Mouse (Mus musculus): ENCODE results near the gene Hist1h3i. TPM values are rescaled to one million over a fixed set of nuclear protein-coding genes. Genes with fewer than 3 reads are reported as not detected.
"Not testable (repeated sequence)": the region's sequence is repeated elsewhere in the genome, so short reads cannot be mapped to it uniquely, and the experiment has no call there.

The Hist1h3i gene
- polyA plus RNA-seq (2014; fragmentation: Nextera tagmentation; extraction: Ambion mirVana) = 232 and 252 TPM in 2 replicates

DNA sequence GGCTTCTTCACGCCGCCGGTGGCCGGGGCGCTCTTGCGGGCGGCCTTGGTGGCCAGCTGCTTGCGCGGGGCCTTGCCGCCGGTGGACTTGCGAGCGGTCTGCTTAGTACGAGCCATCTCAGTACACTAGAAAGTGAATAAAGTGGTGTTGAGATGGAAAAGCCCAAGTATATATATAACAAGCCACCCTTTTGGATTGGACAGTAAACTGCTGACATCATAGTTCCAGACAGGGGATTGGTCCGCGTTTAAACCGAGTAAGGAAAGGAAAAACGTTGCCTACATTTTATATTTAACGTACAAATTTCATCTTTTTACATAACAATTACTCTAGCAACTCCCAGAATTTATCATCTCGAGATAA, at the start of gene Hist1h3i:
Hist1h3i (minus strand) TSS at position 116 of the 363 bp plus-strand sequence.
- WGBS = under 1% methylated on average over 13 of the region's 20 CpGs
- Histone ChIP-seq H3K4me2 (replicated peaks; ENCODE audit: low read depth, low read length) (peak within 1 kb of the TSS; percentile 65), H3K9ac (ENCODE audit: low read depth, low read length) (peak within 1 kb of the TSS; percentile 64), H3K27me3 (ENCODE audit: control insufficient read depth, insufficient read depth, low read length) (no peaks in the 10 kb centered on the region), H3K4me1 (replicated peaks; ENCODE audit: control insufficient read depth, insufficient read depth, low read length) (0 out of 2 replicates have a peak, but pooled peaks cover 5% of the 10 kb centered on the region), H3K4me3 (ENCODE audit: low read depth, low read length) (peak within 1 kb of the TSS; percentile 35), H3K9me3 (ENCODE audit: control insufficient read depth, low read length) (no peaks in the 10 kb centered on the region), H3K27ac (ENCODE audit: low read depth, low read length) (peak within 1 kb of the TSS; percentile 77), H3K36me3 (ENCODE audit: control insufficient read depth, insufficient read depth, low read length) (no peaks in the 10 kb centered on the region)
- ATAC-seq (ENCODE audit: low FRiP score) = peak; percentile 69
- peak; percentile 76 for DNase-seq (ENCODE audit: low spot score)

DNA sequence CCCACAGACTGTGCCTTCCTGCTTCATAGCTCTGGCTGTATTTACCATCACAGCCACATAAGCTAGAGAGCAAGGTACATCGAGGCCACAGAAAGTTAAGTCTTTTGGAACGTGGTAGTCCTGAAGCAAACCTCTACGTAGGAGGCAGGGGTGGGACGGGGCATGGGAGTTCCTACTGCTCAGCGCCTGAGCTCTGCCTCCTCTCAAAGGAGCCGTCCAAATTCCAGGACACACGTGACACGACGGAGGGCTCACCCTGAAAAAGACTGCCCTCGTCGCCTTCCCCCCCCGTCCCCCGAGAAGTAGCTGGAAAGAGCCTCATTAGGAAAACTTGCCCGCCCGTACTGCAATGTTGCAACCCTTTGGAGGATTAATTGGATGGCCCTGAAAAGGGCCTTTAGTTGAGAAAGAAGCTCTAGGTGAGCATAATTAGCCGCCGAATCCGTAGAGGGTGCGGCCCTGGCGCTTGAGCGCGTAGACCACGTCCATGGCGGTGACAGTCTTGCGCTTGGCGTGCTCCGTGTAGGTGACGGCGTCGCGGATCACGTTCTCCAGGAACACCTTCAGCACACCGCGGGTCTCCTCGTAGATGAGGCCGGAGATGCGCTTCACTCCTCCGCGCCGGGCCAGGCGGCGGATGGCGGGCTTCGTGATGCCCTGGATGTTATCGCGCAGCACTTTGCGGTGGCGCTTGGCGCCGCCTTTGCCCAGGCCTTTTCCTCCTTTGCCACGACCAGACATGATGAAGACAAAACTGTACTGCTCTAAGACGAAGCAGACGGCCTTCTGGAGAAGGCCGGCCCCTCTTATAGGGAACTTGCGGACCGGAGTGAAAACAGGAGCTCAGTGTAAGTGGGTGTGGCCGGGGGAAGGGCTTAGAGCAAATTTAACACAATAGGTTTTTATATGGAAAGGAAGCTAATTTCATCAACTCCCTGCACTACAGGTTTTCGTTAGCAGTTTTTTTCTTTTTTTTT, 48.5 kb upstream of the Hist1h3i start, which contains the start of gene Hist1h4n:
Hist1h4n (minus strand) TSS at position 779 of the 977 bp plus-strand sequence.
- not testable (repeated sequence) for H3K4me1 ChIP-seq (replicated peaks; ENCODE audit: control insufficient read depth, insufficient read depth, low read length); H3K27ac ChIP-seq (ENCODE audit: low read depth, low read length); DNase-seq (ENCODE audit: low spot score); H3K36me3 ChIP-seq (ENCODE audit: control insufficient read depth, insufficient read depth, low read length); H3K9ac ChIP-seq (ENCODE audit: low read depth, low read length); H3K27me3 ChIP-seq (ENCODE audit: control insufficient read depth, insufficient read depth, low read length); H3K9me3 ChIP-seq (ENCODE audit: control insufficient read depth, low read length)
- 0 out of 2 replicates have a peak within 1 kb of the TSS, but pooled peaks have one; percentile 12 for H3K4me3 ChIP-seq (ENCODE audit: low read depth, low read length)
- ATAC-seq (ENCODE audit: low FRiP score) = peak; percentile 86
- WGBS = 0% methylated on average over 18 of the region's 58 CpGs
- peak within 1 kb of the TSS; percentile 7; the same call in 1 of the 2 replicates for H3K4me2 ChIP-seq (replicated peaks; ENCODE audit: low read depth, low read length)

DNA sequence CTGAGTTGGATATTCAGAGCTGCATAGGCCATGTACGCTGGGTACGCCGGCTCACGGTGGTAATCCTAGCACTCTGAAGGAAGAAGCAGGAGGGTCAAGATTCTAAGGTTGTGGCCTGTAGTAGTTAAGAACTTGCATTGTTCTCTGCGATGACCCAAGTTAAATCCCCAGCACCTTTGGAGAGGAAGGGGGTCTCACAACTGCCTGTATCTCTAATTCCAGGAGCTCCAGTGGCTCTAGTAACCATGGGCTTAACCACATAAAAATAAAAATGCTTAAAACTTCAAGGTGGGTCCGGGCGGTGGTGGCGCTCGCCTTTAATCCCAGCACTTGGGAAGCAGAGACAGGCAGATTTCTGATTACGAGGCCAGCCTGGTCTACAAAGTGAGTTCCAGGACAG, 47.2 kb upstream of the Hist1h3i start:
- no peak overlapping the region for H3K4me2 ChIP-seq (replicated peaks; ENCODE audit: low read depth, low read length)
- no peak overlapping the region for H3K4me3 ChIP-seq (ENCODE audit: low read depth, low read length)
- DNase-seq (ENCODE audit: low spot score) = no peak
- ATAC-seq (ENCODE audit: low FRiP score) = no peak
- H3K9me3 ChIP-seq (ENCODE audit: control insufficient read depth, low read length) = no peaks in the 10 kb centered on the region
- no peak overlapping the region for H3K9ac ChIP-seq (ENCODE audit: low read depth, low read length)
- no peaks in the 10 kb centered on the region for H3K4me1 ChIP-seq (replicated peaks; ENCODE audit: control insufficient read depth, insufficient read depth, low read length)
- H3K27me3 ChIP-seq (ENCODE audit: control insufficient read depth, insufficient read depth, low read length) = no peaks in the 10 kb centered on the region
- no peaks in the 10 kb centered on the region for H3K36me3 ChIP-seq (ENCODE audit: control insufficient read depth, insufficient read depth, low read length)
- no peak overlapping the region for H3K27ac ChIP-seq (ENCODE audit: low read depth, low read length)
- WGBS = 87% methylated on average over 10 of the region's 10 CpGs

DNA sequence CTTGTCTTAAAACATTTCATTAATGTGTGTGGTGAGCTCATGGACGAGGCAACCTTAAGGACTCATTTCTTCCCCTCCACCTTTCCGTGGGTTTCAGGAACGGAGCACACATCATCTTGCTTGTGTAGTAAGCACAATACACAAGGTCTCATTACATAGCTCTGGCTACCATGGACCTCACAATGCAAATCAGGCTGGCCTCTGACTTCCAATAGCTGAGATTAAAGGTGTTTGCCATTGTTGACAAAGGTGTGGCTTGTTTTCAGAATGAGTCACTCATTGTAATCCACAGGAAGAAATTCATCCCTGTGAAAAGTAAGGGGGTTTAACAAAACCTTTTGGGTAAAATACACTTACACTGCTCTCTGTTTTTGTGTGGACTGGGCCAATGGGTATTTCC, 45.3 kb upstream of the Hist1h3i start:
- DNase-seq (ENCODE audit: low spot score) = no peak
- no peaks in the 10 kb centered on the region for H3K27me3 ChIP-seq (ENCODE audit: control insufficient read depth, insufficient read depth, low read length)
- 94% methylated on average over 3 of the region's 3 CpGs for WGBS
- no peak overlapping the region for H3K4me2 ChIP-seq (replicated peaks; ENCODE audit: low read depth, low read length)
- no peak for ATAC-seq (ENCODE audit: low FRiP score)
- no peaks in the 10 kb centered on the region for H3K4me1 ChIP-seq (replicated peaks; ENCODE audit: control insufficient read depth, insufficient read depth, low read length)
- no peaks in the 10 kb centered on the region for H3K9me3 ChIP-seq (ENCODE audit: control insufficient read depth, low read length)
- no peak overlapping the region for H3K27ac ChIP-seq (ENCODE audit: low read depth, low read length)
- no peaks in the 10 kb centered on the region for H3K36me3 ChIP-seq (ENCODE audit: control insufficient read depth, insufficient read depth, low read length)
- no peak overlapping the region for H3K4me3 ChIP-seq (ENCODE audit: low read depth, low read length)
- no peak overlapping the region for H3K9ac ChIP-seq (ENCODE audit: low read depth, low read length)

DNA sequence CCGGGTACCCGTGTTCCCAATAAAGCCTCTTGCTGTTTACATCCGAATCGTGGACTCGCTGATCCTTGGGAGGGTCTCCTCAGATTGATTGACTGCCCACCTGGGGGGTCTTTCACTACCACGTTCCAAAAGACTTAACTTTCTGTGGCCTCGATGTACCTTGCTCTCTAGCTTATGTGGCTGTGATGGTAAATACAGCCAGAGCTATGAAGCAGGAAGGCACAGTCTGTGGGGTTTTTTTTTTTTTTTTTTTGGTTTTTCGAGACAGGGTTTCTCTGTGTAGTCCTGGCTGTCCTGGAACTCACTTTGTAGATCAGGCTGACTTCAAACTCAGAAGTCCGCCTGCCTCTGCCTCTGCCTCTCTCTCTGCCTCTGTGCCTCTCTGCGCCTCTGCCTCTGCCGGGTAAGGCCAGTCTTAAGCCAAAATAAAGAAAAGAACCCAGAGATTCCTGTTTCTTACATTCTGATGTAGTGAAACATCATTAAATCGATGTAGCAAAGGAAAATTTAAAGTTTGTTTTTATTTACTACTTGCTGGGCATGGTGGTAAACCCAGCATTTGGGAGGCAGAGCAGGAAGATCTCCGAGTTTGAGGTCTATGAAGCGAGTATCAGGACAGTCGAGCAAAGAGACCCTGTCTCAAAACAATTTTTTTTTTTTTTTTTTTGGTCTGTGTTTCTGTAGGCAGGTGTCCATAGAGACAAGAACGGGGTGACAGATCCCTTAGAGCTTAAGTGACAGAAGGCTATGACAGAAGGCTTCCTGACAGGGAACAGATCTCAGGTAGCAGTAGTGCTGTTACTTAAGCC, 37.1 kb upstream of the Hist1h3i start:
- not testable (repeated sequence) for H3K36me3 ChIP-seq (ENCODE audit: control insufficient read depth, insufficient read depth, low read length); DNase-seq (ENCODE audit: low spot score); H3K9me3 ChIP-seq (ENCODE audit: control insufficient read depth, low read length); H3K4me3 ChIP-seq (ENCODE audit: low read depth, low read length); H3K4me2 ChIP-seq (replicated peaks; ENCODE audit: low read depth, low read length); ATAC-seq (ENCODE audit: low FRiP score); H3K27me3 ChIP-seq (ENCODE audit: control insufficient read depth, insufficient read depth, low read length); H3K9ac ChIP-seq (ENCODE audit: low read depth, low read length); H3K4me1 ChIP-seq (replicated peaks; ENCODE audit: control insufficient read depth, insufficient read depth, low read length); H3K27ac ChIP-seq (ENCODE audit: low read depth, low read length)
- 76% methylated on average over 6 of the region's 16 CpGs for WGBS

DNA sequence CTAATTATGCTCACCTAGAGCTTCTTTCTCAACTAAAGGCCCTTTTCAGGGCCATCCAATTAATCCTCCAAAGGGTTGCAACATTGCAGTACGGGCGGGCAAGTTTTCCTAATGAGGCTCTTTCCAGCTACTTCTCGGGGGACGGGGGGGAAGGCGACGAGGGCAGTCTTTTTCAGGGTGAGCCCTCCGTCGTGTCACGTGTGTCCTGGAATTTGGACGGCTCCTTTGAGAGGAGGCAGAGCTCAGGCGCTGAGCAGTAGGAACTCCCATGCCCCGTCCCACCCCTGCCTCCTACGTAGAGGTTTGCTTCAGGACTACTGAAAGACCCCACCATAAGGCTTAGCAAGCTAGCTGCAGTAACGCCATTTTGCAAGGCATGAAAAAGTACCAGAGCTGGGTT, 28.9 kb upstream of the Hist1h3i start:
- not testable (repeated sequence) for H3K27ac ChIP-seq (ENCODE audit: low read depth, low read length); H3K4me3 ChIP-seq (ENCODE audit: low read depth, low read length); H3K9me3 ChIP-seq (ENCODE audit: control insufficient read depth, low read length); H3K36me3 ChIP-seq (ENCODE audit: control insufficient read depth, insufficient read depth, low read length); H3K27me3 ChIP-seq (ENCODE audit: control insufficient read depth, insufficient read depth, low read length); DNase-seq (ENCODE audit: low spot score); H3K9ac ChIP-seq (ENCODE audit: low read depth, low read length); H3K4me1 ChIP-seq (replicated peaks; ENCODE audit: control insufficient read depth, insufficient read depth, low read length)
- peak; percentile 66 for ATAC-seq (ENCODE audit: low FRiP score)
- under 1% methylated on average over 14 of the region's 14 CpGs for WGBS
- peak overlapping the region; percentile 11; the same call in 1 of the 2 replicates for H3K4me2 ChIP-seq (replicated peaks; ENCODE audit: low read depth, low read length)

DNA sequence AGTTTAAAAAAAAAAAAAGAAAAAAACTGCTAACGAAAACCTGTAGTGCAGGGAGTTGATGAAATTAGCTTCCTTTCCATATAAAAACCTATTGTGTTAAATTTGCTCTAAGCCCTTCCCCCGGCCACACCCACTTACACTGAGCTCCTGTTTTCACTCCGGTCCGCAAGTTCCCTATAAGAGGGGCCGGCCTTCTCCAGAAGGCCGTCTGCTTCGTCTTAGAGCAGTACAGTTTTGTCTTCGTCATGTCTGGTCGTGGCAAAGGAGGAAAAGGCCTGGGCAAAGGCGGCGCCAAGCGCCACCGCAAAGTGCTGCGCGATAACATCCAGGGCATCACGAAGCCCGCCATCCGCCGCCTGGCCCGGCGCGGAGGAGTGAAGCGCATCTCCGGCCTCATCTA, 28.4 kb upstream of the Hist1h3i start, which contains the start of gene Hist1h4m:
Hist1h4m (plus strand) TSS at position 208 of the 400 bp plus-strand sequence.
- not testable (repeated sequence) for H3K9ac ChIP-seq (ENCODE audit: low read depth, low read length); H3K27ac ChIP-seq (ENCODE audit: low read depth, low read length); H3K9me3 ChIP-seq (ENCODE audit: control insufficient read depth, low read length); H3K36me3 ChIP-seq (ENCODE audit: control insufficient read depth, insufficient read depth, low read length); H3K27me3 ChIP-seq (ENCODE audit: control insufficient read depth, insufficient read depth, low read length); DNase-seq (ENCODE audit: low spot score); H3K4me1 ChIP-seq (replicated peaks; ENCODE audit: control insufficient read depth, insufficient read depth, low read length); H3K4me3 ChIP-seq (ENCODE audit: low read depth, low read length)
- WGBS = no CpG with 5 or more reads among the region's 24 CpGs
- ATAC-seq (ENCODE audit: low FRiP score) = peak; percentile 54
- peak within 1 kb of the TSS; percentile 11; the same call in 1 of the 2 replicates for H3K4me2 ChIP-seq (replicated peaks; ENCODE audit: low read depth, low read length)

DNA sequence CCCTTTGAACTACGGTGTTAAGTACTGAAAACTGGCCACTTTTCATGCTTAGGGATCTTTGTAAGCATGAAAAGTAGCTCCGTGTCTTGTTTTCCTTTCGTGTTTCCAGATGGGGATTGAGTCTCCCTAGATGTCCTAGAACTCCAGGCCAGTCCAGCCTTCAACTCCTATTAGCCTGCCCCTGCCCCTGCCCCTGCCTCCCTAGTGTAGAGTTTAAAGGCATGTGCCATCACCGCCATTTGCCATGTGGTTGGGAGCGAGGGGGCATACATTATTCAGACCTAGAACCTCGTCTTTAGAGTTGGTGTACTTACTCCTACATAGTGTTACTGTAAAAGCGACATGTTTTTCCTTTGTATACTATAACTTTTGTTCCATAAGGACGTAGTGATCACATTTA, 27.9 kb upstream of the Hist1h3i start:
- H3K4me2 ChIP-seq (replicated peaks; ENCODE audit: low read depth, low read length); H3K27ac ChIP-seq (ENCODE audit: low read depth, low read length); H3K4me3 ChIP-seq (ENCODE audit: low read depth, low read length); H3K9me3 ChIP-seq (ENCODE audit: control insufficient read depth, low read length); DNase-seq (ENCODE audit: low spot score); H3K9ac ChIP-seq (ENCODE audit: low read depth, low read length); H3K4me1 ChIP-seq (replicated peaks; ENCODE audit: control insufficient read depth, insufficient read depth, low read length); H3K36me3 ChIP-seq (ENCODE audit: control insufficient read depth, insufficient read depth, low read length); H3K27me3 ChIP-seq (ENCODE audit: control insufficient read depth, insufficient read depth, low read length): not testable (repeated sequence)
- peak; percentile 48 for ATAC-seq (ENCODE audit: low FRiP score)
- WGBS = no CpG with 5 or more reads among the region's 8 CpGs
